Mouse (Mus musculus) frontal cortex, adult 2 months (tissue): ENCODE results near the gene Cfap65. TPM values are rescaled to one million over a fixed set of nuclear protein-coding genes. Genes with fewer than 3 reads are reported as not detected.

Source experiments
- DNase-seq, 2 experiments: peaks; one replicate each; pipeline ENCODE4 v3.0.0; 2022; ENCODE audit warnings: low spot score in 1 of 2; ENCODE audit errors: extremely low spot score in 1 of 2
- polyA plus RNA-seq: library from polyadenylated mRNA; depleted of rRNA; stranded (reverse); fragments of >200 nt; gene quantifications from 2 replicates; pipeline ENCODE4 v1.2.3, GENCODE M21; 2012; rRNA removed

Gene Cfap65
- polyA plus RNA-seq, result 7.0 and 7.3 TPM in 2 replicates

- DNase-seq, result peak; percentile 37 to 87
Measured at GRCm38 (mm10) chr1:74935402-74935801, at the start of gene Cfap65. Gene Cfap65, minus strand, starts transcription at chr1:74935599.

GRCm38 (mm10) chr1:74977001-74977400 lies 41.6 kb upstream of the Cfap65 start:
- no peak for DNase-seq

GRCm38 (mm10) chr1:74975936-74976335 lies 40.5 kb upstream of the Cfap65 start:
- no peak for DNase-seq

GRCm38 (mm10) chr1:74973590-74973989 lies 38.2 kb upstream of the Cfap65 start:
- DNase-seq, result no peak

- DNase-seq, result no peak
Measured at GRCm38 (mm10) chr1:74971353-74972050, 36.1 kb upstream of the Cfap65 start.

GRCm38 (mm10) chr1:74967962-74968580 lies 32.7 kb upstream of the Cfap65 start:
- no peak for DNase-seq

- DNase-seq, result peak; percentile 15 to 81
Measured at GRCm38 (mm10) chr1:74964494-74965215, 29.3 kb upstream of the Cfap65 start.

GRCm38 (mm10) chr1:74962853-74963227 lies 27.4 kb upstream of the Cfap65 start:
- DNase-seq, result no peak

GRCm38 (mm10) chr1:74962126-74962852 lies 26.9 kb upstream of the Cfap65 start:
- no peak for DNase-seq

GRCm38 (mm10) chr1:74961722-74962121 lies 26.3 kb upstream of the Cfap65 start:
- DNase-seq, result no peak

GRCm38 (mm10) chr1:74960059-74960458 lies 24.7 kb upstream of the Cfap65 start:
- DNase-seq, result no peak

- DNase-seq, result no peak
Measured at GRCm38 (mm10) chr1:74951556-74952210, 16.3 kb upstream of the Cfap65 start, which contains the start of gene Ihh. Gene Ihh, minus strand, starts transcription at chr1:74951672.

- no peak for DNase-seq
Measured at GRCm38 (mm10) chr1:74950576-74951490, 15.4 kb upstream of the Cfap65 start.

GRCm38 (mm10) chr1:74950066-74950465 lies 14.7 kb upstream of the Cfap65 start:
- DNase-seq, result no peak

GRCm38 (mm10) chr1:74949666-74950050 lies 14.3 kb upstream of the Cfap65 start:
- no peak for DNase-seq

GRCm38 (mm10) chr1:74948784-74949665 lies 13.6 kb upstream of the Cfap65 start:
- peak; percentile 24 to 66 for DNase-seq

GRCm38 (mm10) chr1:74947986-74948670 lies 12.7 kb upstream of the Cfap65 start:
- no peak for DNase-seq
